18 mouse cellular contexts compared by ENCODE assay signal in the genomic region with DNA sequence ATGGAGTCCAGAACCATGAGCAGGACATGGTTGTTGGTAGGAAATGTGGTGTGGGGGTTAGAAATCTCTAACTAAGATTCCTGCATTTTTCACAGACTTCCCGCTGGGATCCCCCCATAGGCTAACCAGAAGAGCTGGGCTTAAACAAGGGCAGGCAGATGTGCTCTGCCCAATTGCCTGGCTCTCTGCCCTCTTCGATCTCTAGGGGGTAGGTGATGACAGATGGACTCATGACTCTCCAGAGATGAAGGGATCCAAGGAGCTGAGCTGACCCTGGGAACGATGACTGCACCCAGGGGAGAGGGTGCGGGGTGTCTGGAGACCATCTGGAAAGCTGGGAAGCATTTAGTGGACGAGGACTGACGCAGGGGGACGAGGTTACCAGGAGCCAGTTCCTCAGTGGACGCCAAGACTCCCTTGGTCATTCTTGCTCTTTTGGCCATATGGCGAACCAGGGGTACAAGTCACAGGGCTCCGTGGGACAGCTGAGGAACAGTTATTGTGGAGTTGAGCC.
"Had no signal": no experiment of that assay in that cellular context is flagged by ENCODE, and none has a peak within 500 bp of the region (broad histone marks: within the 10 kb centered on the region; RNA-seq: fewer than 3 reads in every experiment).

No protein-coding gene starts in this region.

- ATAC-seq: liver, postnatal 0 days; lung, postnatal 0 days had no signal

- H3K27me3 ChIP-seq: limb, embryonic 12.5 days had no signal

- H3K36me3 ChIP-seq: limb, embryonic 12.5 days; limb, embryonic 15.5 days had no signal

- H3K4me3 ChIP-seq: layer of hippocampus, adult 2 months; limb, embryonic 12.5 days; limb, embryonic 15.5 days had no signal

- H3K27ac ChIP-seq: kidney, postnatal 0 days; layer of hippocampus, adult 2 months; limb, embryonic 12.5 days; limb, embryonic 15.5 days; liver, embryonic 14.5 days; stomach, postnatal 0 days had no signal

- H3K9ac ChIP-seq: limb, embryonic 12.5 days; limb, embryonic 15.5 days; liver, embryonic 14.5 days; liver, postnatal 0 days; lung, embryonic 14.5 days had no signal

- H3K4me2 ChIP-seq: limb, embryonic 12.5 days; limb, embryonic 15.5 days; liver, embryonic 11.5 days; lung, embryonic 14.5 days; midbrain, embryonic 11.5 days had no signal

- H3K9me3 ChIP-seq: limb, embryonic 15.5 days had no signal

- DNase-seq: layer of hippocampus, adult 9-11 months; liver, postnatal 0 days; lung, embryonic 14.5 days; lung, postnatal 4 days; midbrain, embryonic 14.5 days; right cerebral cortex, postnatal 4 days; thymus, adult 2 months; thymus, postnatal 14 days; thymus, postnatal 4 days had no signal
